ENCODE assay signal across 18 mouse cellular contexts in genomic region chr12:102062648-102063047, GRCm38 (mm10).
DNase-seq lines count a peak whose midpoint lies in the region; ATAC-seq and TF ChIP-seq lines count a peak whose summit lies in the region.
"Had no signal": no experiment of that assay in that cellular context is flagged by ENCODE, and none has a peak within 500 bp of the region (broad histone marks: within the 10 kb centered on the region; RNA-seq: fewer than 3 reads in every experiment).

No protein-coding gene starts in this region.

- no peak overlapping the region for H3K9ac ChIP-seq in lung, embryonic 15.5 days
- H3K9ac ChIP-seq: forebrain, postnatal 0 days; hindbrain, embryonic 13.5 days; neural tube, embryonic 12.5 days had no signal

- WGBS in lung, embryonic 15.5 days, result 22% methylated on average over 7 of the region's 7 CpGs

- no peaks in the 10 kb centered on the region for H3K27me3 ChIP-seq in lung, embryonic 15.5 days
- H3K27me3 ChIP-seq: CH12.LX; hindbrain, embryonic 13.5 days; neural tube, embryonic 12.5 days had no signal

- H3K4me2 ChIP-seq in lung, embryonic 15.5 days, result no peak overlapping the region
- H3K4me2 ChIP-seq: hindbrain, embryonic 13.5 days; neural tube, embryonic 12.5 days had no signal

- no peaks in the 10 kb centered on the region for H3K9me3 ChIP-seq in lung, embryonic 15.5 days
- H3K9me3 ChIP-seq: hindbrain, embryonic 13.5 days; neural tube, embryonic 12.5 days had no signal

- peak; percentile 54; the same call in 1 of the 2 replicates for ATAC-seq in lung, embryonic 15.5 days (ENCODE audit: borderline replicate concordance, extremely low read depth, low FRiP score, low TSS enrichment)
- ATAC-seq: forebrain, postnatal 0 days; intestine, embryonic 16.5 days; midbrain, embryonic 16.5 days had no signal

- intact Hi-C loops in heart, postnatal 14 days (cut with DNase I), result no loop called here
- intact Hi-C loops in gastrocnemius, adult 2 months (cut with DNase I), result no loop called here

- H3K4me1 ChIP-seq in lung, embryonic 15.5 days, result peaks cover 4% of the 10 kb centered on the region; the same call in 1 of the 2 replicates

- no peaks in the 10 kb centered on the region for H3K36me3 ChIP-seq in lung, embryonic 15.5 days
- H3K36me3 ChIP-seq: hindbrain, embryonic 13.5 days; neural tube, embryonic 12.5 days had no signal

- H3K4me3 ChIP-seq in lung, embryonic 15.5 days, result no peak overlapping the region
- H3K4me3 ChIP-seq in gastrocnemius, adult 2 months, result no peak overlapping the region
- H3K4me3 ChIP-seq: hindbrain, embryonic 13.5 days; neural tube, embryonic 12.5 days had no signal

- no peak overlapping the region for H3K27ac ChIP-seq in lung, embryonic 15.5 days
- H3K27ac ChIP-seq in gastrocnemius, adult 2 months, result no peak overlapping the region
- H3K27ac ChIP-seq: hindbrain, embryonic 13.5 days; macrophage; neural tube, embryonic 12.5 days had no signal

- TF ChIP-seq CTCF in gastrocnemius, adult 2 months (IDR thresholded peaks at IDR 0.05), result no peak

- DNase-seq in heart, adult 18-20 months, result peak; percentile 5 to 9
- no peak for DNase-seq in heart, postnatal 14 days
- no peak for DNase-seq in lung, postnatal 36 days
- peak; percentile 9 for DNase-seq in heart, postnatal 4 days
- DNase-seq in kidney, postnatal 25 days, result peak; percentile 7 to 44
- no peak for DNase-seq in gastrocnemius, adult 2 months
- DNase-seq in gastrocnemius, postnatal 4 days (ENCODE audit: low spot score in 2 of 2), result no peak
- DNase-seq: adrenal gland, postnatal 36 days; cerebellum, postnatal 10 days; forebrain, postnatal 0 days; gastrocnemius, postnatal 10 days had no signal

Comparison
In these comparisons a context has a peak if more than half of its experiments do, and no peak if none do; other contexts are left out.
1. DNase-seq: peak in heart, adult 18-20 months (2 of 2), heart, postnatal 4 days (single experiment) and kidney, postnatal 25 days (2 of 2); none in heart, postnatal 14 days (0 of 2), lung, postnatal 36 days (single experiment), gastrocnemius, adult 2 months (single experiment) and gastrocnemius, postnatal 4 days (0 of 2).